Mouse (Mus musculus) cerebellum, postnatal 4 days (tissue): ENCODE results near the gene Vps37d.

Source experiments
- DNase-seq, 2 experiments: peaks; one replicate each; pipeline ENCODE4 v3.0.0; 2022; ENCODE audit warnings: low spot score in 2 of 2, mixed read lengths in 1 of 2

The Vps37d gene

GRCm38 (mm10) chr5:135029007-135029854, 48.8 kb downstream of the Vps37d start:
- no peak for DNase-seq

DNA sequence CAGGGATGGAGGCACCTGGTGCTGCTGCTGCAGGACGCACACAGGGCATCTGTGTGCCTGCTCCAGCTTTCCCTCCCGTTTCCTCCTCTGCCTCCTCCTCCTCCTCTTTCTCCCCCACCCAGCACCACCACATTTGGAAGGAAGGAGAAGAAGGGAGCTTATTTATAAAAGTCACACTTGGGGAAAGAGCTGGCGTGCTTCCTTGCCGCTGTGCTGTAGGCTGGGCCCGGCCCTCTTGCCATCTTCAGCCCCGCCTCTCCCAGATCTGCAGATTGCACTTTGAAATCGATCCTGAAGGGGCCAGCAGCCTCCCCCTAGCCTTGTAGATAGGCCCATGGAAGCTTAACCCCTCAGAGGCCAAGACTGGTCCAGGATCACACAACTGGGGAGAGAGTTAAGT, 52.2 kb downstream of the Vps37d start:
- DNase-seq, result no peak

- no peak for DNase-seq
Observed at GRCm38 (mm10) chr5:135024665-135025224, 53.3 kb downstream of the Vps37d start.

DNA sequence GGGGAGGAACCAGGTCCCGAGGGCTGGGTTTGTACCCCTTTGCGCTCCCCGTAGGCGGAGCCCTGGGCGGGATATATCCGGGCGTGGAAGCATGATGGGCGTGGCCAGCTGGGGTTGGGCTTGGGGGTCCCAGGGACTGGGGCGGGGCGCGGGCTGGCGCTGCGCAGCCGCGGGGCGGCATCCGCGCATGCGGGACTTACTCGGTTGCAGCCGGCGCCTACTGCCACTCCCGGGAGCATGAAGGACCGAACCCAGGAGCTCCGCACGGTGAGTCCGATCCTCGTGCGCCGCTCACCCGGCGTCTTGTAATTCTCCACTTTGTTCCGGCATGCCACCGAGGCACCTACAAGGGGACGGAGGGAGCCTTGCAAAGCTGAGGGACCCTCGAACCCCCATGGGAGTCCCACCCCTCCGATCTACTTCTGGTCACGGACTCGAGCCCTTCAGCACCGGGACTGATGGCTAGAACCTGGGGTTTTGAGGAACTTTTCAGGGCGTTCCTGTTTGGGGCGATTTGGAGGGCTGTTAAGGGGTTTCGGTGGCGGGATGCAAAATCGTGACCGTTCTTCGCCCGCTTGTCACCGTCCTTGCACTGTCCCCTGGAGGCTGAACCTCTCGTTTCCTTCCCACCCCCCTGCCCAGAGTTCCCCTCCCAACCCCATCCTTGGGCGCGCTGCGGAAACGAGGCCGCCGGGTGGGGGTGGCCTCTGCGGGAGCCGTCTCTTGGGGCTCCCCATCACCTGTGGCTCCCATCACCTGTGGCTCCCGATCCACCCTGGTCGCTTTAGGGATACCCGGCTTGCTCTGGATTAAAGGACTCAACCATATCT, 54.5 kb downstream of the Vps37d start, which contains the start of gene Stx1a:
TSS of gene Stx1a (plus strand) at position 139 of the 830 bp plus-strand sequence.
- DNase-seq, result peak; percentile 68 to 78
